Mouse (Mus musculus): ENCODE measurements at regions not wholly inside any gene's neighbourhood (a gene's known extent, or its start where the extent isn't known, plus 50 kb on each side); places are given as distances from the start of the nearest gene placed in this dataset.

DNA sequence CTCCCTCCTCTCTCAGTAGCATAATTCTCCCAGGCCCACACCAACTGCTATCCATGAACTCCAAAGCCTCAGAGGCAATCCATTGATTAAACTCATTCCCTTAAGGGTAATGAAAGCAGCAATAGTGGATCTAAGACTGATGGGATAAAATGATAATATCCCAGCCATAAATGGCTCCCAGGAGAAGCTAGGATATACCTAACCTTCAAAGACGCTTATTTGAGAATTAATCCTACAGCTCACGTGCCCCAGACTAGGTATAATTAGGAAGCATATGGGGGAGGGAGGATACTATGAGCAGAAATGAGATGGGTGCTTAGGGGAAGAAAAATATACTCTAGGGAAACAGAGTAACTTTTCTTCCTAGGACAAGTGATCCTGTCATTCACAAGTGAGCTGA is 52.8 kb upstream of the Rnf32 start:
- no peak for DNase-seq (ENCODE audit: low spot score in 2 of 2)

DNA sequence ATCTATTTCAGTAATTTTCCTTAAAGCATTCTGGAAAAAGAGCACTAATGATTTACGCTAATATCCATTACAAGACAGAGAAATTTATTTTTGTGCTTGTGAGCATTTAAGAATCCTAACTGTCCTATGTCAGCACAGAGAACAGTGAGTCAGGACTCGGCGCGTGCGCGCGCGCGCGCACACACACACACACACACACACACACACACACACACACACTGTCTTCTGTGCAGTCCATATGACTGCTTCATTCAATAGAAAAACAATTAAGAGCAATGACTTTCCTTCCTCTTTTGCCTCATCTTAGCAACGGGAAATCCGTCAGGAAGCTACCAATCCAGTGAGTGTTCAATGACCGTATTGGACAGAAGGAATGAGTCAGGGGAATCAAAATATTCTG is 53.3 kb upstream of the Rnf32 start:
- no peak for DNase-seq (ENCODE audit: low spot score in 2 of 2)

GRCm38 (mm10) chr5:29137481-29137880 is 58.3 kb upstream of the Rnf32 start:
- DNase-seq (ENCODE audit: low spot score in 2 of 2): no peak

DNA sequence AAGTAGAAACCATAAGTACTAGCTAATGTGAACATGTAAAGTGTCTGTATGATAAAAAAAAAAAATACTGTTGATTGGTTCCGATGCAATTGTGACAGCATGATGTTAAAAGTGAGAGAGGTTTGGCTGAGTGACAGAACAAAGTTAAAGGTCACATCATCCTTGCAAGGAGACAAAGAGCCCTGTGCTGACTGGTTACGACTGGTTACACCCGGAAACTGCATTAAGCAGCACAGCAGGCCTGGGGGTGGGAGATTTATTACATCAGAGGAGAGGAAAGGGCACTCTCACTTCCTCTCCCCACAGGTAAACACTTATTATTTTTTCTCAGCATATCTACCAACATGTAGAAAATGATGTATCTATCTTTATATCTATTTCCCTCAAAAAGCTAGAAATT is 63.5 kb upstream of the Rnf32 start:
- no peak for DNase-seq (ENCODE audit: low spot score in 2 of 2)

DNA sequence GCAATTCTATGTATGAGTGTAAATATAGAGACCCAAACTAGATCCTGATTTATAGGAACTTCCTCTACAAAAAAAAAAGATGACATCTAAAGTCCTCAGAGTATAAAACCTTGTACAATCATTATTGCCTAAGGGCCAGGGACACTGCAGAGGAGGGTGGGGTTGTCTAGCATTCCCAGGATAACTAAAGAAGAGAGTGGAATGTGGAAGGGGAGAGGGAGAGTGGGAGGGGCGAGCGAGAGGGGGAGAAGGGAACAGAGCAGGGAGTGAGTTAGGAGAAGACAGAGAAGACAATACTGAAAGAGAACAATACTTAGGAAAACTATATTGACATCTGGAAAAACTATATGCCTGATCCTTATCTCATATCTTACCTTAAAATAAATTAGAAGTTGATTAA is 64.0 kb upstream of the Rnf32 start:
- no peak for DNase-seq (ENCODE audit: low spot score in 2 of 2)

- no peak for DNase-seq (ENCODE audit: low spot score in 2 of 2)
These were observed 66.1 kb upstream of the Rnf32 start for GRCm38 (mm10) chr5:29129724-29130123.

GRCm38 (mm10) chr5:29116942-29117341 is 78.8 kb upstream of the Rnf32 start:
- no peak for DNase-seq (ENCODE audit: low spot score in 2 of 2)

GRCm38 (mm10) chr5:29112531-29112930 is 83.3 kb upstream of the Rnf32 start:
- no peak for DNase-seq (ENCODE audit: low spot score in 2 of 2)

DNA sequence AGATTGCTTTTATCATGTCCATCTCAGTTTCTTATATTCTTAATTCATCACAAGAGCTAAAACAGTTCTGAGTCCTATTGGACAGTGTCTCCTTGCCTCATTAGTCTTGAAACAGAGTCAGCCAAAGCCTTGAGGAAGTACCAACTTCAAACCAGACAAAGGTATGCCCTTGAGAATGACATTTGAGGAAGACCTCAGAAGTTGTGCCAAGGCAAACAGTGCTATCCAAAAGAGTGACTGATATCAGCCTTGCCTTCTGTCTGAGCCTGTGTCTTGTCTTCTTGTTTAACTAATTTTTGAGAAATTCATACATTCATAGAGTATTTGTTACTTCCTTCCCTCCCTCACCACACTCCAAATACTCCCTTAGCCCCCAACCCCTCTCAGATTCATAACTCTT is 88.5 kb upstream of the Rnf32 start:
- no peak for DNase-seq (ENCODE audit: low spot score in 2 of 2)

GRCm38 (mm10) chr5:29083288-29083687 is 112.5 kb upstream of the Rnf32 start:
- DNase-seq (ENCODE audit: low spot score in 2 of 2): no peak

GRCm38 (mm10) chr5:29054393-29054792 is 141.4 kb upstream of the Rnf32 start:
- DNase-seq (ENCODE audit: low spot score in 2 of 2): no peak

DNA sequence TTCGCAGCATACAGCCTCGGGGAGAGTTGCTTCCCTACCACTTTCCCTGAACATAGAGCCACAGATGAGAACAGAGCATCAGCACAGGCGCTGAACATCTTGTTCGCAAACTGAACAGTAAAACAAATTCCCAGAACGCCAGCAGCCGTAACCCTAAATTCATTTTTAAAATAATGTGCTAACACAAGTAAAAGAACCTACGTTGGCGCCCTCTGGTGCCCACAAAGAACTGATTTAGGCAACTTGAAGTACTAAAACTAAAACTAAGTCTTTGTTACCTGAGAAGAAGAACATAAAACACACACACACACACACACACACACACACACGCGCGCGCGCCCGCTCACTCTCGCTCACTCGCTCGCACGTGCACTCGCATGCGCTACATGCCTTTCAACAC is 159.2 kb upstream of the Rnf32 start:
- peak; percentile 63 to 74 for DNase-seq (ENCODE audit: low spot score in 2 of 2)

DNA sequence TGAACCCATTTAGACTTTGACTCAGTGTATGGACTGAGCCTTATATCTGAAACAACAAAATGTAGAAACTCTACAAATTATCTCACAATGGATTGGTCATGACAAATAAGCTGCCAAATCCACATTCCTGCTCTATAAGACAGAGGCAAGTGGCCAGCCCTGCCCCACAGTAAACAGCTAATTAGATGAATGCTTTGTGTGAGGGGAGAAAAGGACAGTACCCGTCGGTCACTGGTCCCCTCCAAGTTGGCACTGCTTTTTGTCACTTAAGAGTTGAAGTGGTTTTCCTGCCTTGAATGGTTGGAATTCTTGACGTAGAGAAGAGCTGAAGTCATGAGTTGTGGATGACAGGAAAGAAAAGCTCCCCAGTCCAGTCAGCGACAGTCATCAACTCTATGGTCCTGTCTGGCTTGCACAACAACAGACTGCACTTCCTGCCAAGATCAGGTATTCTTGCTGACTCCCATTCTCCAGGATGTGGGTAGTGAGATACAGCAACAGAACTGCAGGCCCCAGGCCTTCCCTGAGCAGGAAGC is 162.3 kb upstream of the Rnf32 start:
- DNase-seq (ENCODE audit: low spot score in 2 of 2): no peak

DNA sequence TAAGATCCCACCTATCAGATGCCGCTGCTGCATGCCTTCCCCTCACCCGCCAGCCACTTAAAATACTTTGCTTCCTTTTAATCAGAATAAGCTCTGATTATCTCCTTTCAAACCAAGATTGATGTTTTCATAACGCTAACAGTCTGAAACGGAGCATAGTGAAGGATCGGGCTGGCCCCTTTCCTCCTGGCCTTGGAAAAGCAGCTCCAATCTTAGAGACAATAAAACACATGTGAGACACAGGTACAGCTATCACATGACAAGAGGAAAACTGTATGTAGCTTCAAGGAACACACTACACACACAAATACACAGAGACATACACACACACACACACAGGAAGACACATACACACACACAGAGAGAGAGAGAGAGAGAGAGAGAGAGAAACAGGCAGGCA is 165.3 kb upstream of the Rnf32 start:
- DNase-seq (ENCODE audit: low spot score in 2 of 2): no peak

DNA sequence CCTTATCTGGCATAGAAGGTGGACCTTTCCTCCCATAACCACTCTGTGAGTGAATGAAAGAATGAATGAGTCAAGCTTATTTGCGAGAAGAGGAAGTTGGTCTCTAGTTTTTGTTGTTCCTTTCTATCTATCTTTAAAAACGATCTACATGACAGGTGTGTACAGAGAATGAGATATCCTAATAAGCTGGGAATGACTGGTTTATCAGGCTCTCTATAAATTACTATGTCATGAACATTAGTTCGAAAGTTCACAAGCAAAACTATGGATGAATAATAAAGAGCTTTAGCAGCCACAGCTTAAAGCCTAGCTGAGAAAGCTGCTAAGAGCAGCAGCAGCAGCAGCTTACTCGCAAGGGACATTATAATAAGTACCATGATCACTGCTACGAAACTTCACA is 165.8 kb upstream of the Rnf32 start:
- no peak for DNase-seq (ENCODE audit: low spot score in 2 of 2)

DNA sequence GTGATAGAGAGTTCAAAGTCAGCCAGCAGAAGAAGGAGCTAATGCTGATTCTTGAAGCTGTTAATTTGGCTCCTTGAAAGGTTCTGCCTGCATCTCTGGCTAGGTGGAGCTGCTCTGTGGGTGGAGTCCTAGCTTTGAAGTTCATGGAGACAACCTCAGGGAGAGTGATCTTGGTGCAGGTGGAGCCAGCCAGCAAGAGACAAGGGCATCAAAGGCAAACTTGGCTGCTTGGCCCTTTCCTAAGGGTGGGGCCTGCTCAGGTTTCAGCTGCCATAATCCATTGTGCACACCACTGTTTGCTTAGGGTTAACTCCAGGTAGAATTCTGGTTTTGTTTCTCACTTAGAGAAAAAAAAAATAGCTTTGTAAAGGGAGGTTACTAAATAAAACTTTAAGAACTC is 170.7 kb upstream of the Rnf32 start:
- no peak for DNase-seq (ENCODE audit: low spot score in 2 of 2)

GRCm38 (mm10) chr5:28992796-28993195 is 203.0 kb upstream of the Rnf32 start:
- DNase-seq (ENCODE audit: low spot score in 2 of 2): no peak

DNA sequence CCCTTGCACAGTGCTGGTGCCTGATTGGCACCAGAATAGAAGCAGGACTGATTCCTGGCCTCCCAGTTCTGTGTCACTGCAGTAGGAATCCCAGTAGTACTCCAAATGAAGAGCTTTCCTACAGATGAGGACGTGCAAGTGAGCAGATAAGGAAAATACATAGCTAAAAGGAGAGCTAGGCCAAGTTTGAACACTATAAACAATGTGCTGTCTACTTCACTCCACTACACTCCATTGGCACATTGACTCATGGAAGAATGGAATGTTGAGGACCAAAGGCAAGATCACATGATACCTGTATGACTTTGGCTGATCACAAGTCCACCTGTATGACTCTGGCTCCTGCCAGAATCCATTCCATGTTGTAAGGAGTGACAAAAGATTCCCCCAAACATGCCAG is 215.9 kb upstream of the Rnf32 start:
- DNase-seq (ENCODE audit: low spot score in 2 of 2): no peak

DNA sequence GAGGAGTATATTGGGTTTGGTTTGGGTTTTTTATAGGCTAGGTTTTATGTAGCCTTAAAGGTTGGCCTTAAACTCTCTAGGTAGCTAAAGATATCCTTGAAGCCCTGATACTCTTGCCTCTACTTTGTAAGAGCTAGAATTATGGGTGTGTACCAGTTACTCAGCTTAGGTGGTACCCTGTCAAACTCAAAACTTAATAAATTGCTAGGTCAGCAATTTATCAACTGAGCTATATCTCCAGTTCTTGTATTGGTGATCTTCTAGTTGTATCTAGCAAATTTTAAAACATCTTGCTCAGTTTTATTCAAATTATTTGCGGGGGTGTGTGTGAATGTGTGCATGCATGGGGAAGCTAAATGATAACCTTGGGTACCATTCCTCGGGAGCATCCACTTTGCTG is 225.4 kb upstream of the Rnf32 start:
- DNase-seq (ENCODE audit: low spot score in 2 of 2): no peak

DNA sequence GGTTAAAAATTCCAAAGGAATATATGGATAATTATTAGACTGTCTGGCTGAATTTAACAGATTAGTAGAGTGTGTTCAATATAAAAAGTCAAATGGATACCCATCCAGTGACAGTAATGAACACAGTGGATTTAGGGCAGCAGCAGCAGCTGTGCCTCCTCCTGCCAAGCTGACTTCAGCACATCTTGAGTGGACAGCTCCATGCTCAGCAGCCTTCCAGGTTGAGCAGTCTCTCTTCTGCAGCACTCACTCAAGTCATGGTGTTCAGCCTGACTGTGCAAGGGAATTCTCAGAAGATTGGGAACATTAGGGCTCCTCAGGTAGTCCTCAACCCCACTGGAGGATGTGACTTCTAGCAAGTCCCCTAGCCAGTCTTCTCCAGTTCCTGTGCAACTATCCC is 240.8 kb upstream of the Rnf32 start:
- no peak for DNase-seq (ENCODE audit: low spot score in 2 of 2)

- no peak for DNase-seq (ENCODE audit: low spot score in 2 of 2)
These were observed 248.3 kb upstream of the Rnf32 start for GRCm38 (mm10) chr5:28947465-28947864.

DNA sequence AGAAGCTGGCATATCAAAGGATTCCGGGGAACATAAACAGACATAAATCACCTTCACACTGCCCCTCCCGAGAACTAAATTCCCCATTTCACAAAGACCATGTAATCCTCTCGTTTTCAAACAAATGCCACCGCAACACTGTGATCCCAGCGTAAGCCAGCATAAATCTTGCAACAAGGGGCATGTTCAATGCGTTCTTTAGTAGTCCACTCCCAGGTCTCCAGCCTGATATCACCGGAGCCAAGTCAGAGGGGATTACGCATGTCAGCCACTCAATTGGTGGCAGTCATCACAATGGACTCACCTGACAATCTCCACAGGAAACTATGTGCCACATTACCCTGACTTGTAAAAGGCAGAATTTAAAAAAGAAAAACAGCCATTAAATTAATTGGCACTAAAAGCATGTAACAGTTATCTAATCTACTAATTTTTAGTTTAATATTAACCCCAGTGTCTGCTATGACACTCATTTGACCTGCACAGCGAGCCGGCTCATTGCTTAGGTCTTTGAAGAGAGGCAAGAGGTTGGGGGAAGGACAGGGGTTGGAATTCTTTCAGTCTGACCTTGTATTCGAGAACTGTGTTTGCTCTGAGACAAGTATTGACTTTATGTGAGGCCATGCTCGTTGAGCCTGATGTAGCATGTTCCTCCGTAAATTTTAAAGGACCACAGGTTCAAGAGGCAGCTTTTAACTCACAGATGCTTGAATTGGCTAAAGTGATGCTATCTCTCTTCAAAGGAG is 252.0 kb upstream of the Rnf32 start:
- DNase-seq (ENCODE audit: low spot score in 2 of 2): no peak

DNA sequence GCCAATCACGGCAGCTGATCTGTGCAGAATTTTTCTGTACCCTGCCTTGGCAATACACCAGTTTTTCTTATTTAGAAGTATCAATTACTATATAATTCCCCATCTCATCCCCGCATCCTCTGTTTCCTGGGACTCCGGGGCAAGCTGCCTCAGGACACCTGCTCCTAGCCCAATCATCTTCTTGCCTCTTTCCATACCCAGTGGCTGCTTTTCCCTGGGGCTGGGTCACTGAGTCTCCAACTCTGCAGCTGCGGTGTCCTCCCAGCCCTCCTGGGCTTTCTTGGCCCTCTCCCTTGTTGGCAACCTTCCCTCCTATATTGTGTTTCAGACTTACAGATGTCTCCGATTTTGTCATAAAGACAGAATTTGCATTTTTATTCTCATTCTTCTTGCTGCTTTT is 254.8 kb upstream of the Rnf32 start:
- DNase-seq (ENCODE audit: low spot score in 2 of 2): no peak
